26 mouse cellular contexts compared by ENCODE assay signal in the genomic region with DNA sequence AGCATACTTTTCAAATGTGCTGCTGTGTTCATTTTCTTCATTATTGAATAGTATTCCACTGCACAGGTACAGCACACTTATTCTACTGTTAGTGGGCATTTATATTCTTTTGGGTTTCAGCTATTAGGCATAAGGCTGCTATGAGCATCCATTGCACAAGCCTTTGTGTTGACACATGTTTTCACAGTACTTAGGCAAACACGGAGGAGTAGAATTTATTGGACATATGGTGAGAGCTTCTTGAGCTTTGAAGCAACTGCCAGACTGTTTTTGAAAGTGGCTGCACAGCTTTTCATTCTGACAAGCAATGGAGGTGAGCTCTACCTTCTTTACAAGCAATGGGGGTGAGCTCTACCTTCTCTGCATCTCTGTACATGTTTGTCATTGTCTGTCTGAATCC. TPM values are rescaled to one million over a fixed set of nuclear protein-coding genes. Genes with fewer than 3 reads are reported as not detected.
DNase-seq lines count a peak whose midpoint lies in the region; ATAC-seq and TF ChIP-seq lines count a peak whose summit lies in the region.
"Had no signal": no experiment of that assay in that cellular context is flagged by ENCODE, and none has a peak within 500 bp of the region (broad histone marks: within the 10 kb centered on the region; RNA-seq: fewer than 3 reads in every experiment).

No protein-coding gene starts in this region.

- TF ChIP-seq CTCF in brain, embryonic 14.5 days (IDR thresholded peaks at IDR 0.05; ENCODE audit: borderline replicate concordance, extremely low read depth, insufficient read depth, insufficient read length) = no peak

- DNase-seq in frontal cortex, postnatal 10 days (ENCODE audit: low spot score in 2 of 2) = no peak
- peak; percentile 3 to 4 for DNase-seq in layer of hippocampus, adult 8-10 months (ENCODE audit: low spot score in 2 of 2)
- no peak for DNase-seq in layer of hippocampus, adult 11-12 months (ENCODE audit: low spot score)
- peak; percentile 57 for DNase-seq in brain, embryonic 14.5 days (ENCODE audit: low read depth)
- DNase-seq in spleen, postnatal 10 days (ENCODE audit: low spot score in 2 of 2) = no peak
- DNase-seq: adrenal gland, postnatal 10 days; adrenal gland, postnatal 36 days; B cell, adult 2 months; cerebellum, adult 11-12 months; cerebellum, adult 8-10 months; cerebellum, postnatal 10 days; cerebellum, postnatal 36 days; embryo, embryonic 11 days; forebrain, postnatal 0 days; gastrocnemius, postnatal 25 days; heart, adult 18-20 months; heart, postnatal 10 days; heart, postnatal 36 days had no signal

- no peak for TF ChIP-seq POLR2A in brain, embryonic 14.5 days (IDR thresholded peaks at IDR 0.05; ENCODE audit: borderline replicate concordance, extremely low read depth, insufficient read depth, insufficient read length, poor library complexity, severe bottlenecking)

- ATAC-seq in frontal cortex, adult (ENCODE audit: low TSS enrichment) = peak; percentile 81
- ATAC-seq: forebrain, embryonic 13.5 days; forebrain, postnatal 0 days; hindbrain, embryonic 16.5 days; intestine, embryonic 15.5 days; Patski had no signal

RNA-seq across cellular contexts. Expression of a gene that starts 49.5 kb away (rescaled TPM):
- 10 to 100 TPM; 10.2 to 15.9 (median 13.5) TPM for total RNA-seq in layer of hippocampus, adult 8-10 months (2022)
- 7.0 and 10.0 TPM in 2 replicates for polyA plus RNA-seq in brain, embryonic 14.5 days (2012; rRNA removed)
- total RNA-seq: gastrocnemius, postnatal 25 days; heart, adult 18-20 months; heart, postnatal 36 days had no signal
- polyA plus RNA-seq: erythroblast, embryonic 14.5 days; G1E; gonadal fat pad, adult 2 months; Patski had no signal

Comparison
In these comparisons a context has a peak if more than half of its experiments do, and no peak if none do; other contexts are left out.
1. DNase-seq: peak in layer of hippocampus, adult 8-10 months (2 of 2) and brain, embryonic 14.5 days (single experiment); none in frontal cortex, postnatal 10 days (0 of 2), layer of hippocampus, adult 11-12 months (single experiment) and spleen, postnatal 10 days (0 of 2).